In genomic region chr11:30491515-30492260, GRCm38 (mm10) we compare ENCODE assay signal across 19 mouse cellular contexts. TPM values are rescaled to one million over a fixed set of nuclear protein-coding genes. Genes with fewer than 3 reads are reported as not detected.
"Had no signal": no experiment of that assay in that cellular context is flagged by ENCODE, and none has a peak within 500 bp of the region (broad histone marks: within the 10 kb centered on the region; RNA-seq: fewer than 3 reads in every experiment).

No protein-coding gene starts in this region.

- H3K4me1 ChIP-seq: kidney, embryonic 15.5 days; limb, embryonic 10.5 days; limb, embryonic 13.5 days; liver, embryonic 13.5 days; midbrain, embryonic 13.5 days had no signal

- H3K36me3 ChIP-seq: kidney, embryonic 15.5 days; limb, embryonic 10.5 days; limb, embryonic 13.5 days; liver, embryonic 13.5 days; midbrain, embryonic 13.5 days had no signal

- H3K4me3 ChIP-seq: kidney, embryonic 15.5 days; limb, embryonic 10.5 days; limb, embryonic 13.5 days; liver, embryonic 13.5 days; midbrain, embryonic 13.5 days had no signal

- ATAC-seq: midbrain, embryonic 13.5 days had no signal

- H3K9ac ChIP-seq: kidney, embryonic 15.5 days; limb, embryonic 13.5 days; liver, embryonic 13.5 days; midbrain, embryonic 13.5 days had no signal

- H3K9me3 ChIP-seq: kidney, embryonic 15.5 days; limb, embryonic 10.5 days; limb, embryonic 13.5 days; liver, embryonic 13.5 days; midbrain, embryonic 13.5 days had no signal

- H3K27me3 ChIP-seq: kidney, embryonic 15.5 days; limb, embryonic 13.5 days; liver, embryonic 13.5 days; midbrain, embryonic 13.5 days had no signal

- H3K27ac ChIP-seq: kidney, embryonic 15.5 days; limb, embryonic 10.5 days; limb, embryonic 13.5 days; liver, embryonic 13.5 days; macrophage; midbrain, embryonic 13.5 days; stomach, postnatal 0 days had no signal

- DNase-seq: kidney, adult 8-10 months; kidney, postnatal 10 days; kidney, postnatal 36 days; liver, embryonic 13.5 days; lung, adult 2 months; thymus, adult 2 months; thymus, postnatal 14 days; thymus, postnatal 4 days had no signal

- H3K4me2 ChIP-seq: kidney, embryonic 15.5 days; limb, embryonic 13.5 days; liver, embryonic 13.5 days; midbrain, embryonic 13.5 days had no signal

RNA-seq across cellular contexts. Expression of gene 4930505A04Rik, which starts 20.1 kb away (rescaled TPM):
- total RNA-seq: liver, adult 2 months; megakaryocyte, adult 5-6 weeks; midbrain, postnatal 0 days had no signal
- polyA plus RNA-seq: kidney, embryonic 15.5 days; limb, embryonic 10.5 days; limb, embryonic 13.5 days; liver, adult 2 months; liver, embryonic 13.5 days; liver, embryonic 16.5 days; lung, adult 2 months; macrophage; midbrain, embryonic 13.5 days; stomach, embryonic 14.5 days; stomach, postnatal 0 days; thymus, adult 2 months had no signal
